Mouse (Mus musculus) hindbrain, embryonic 14.5 days (tissue): ENCODE data around the gene Osbpl11. TPM values are rescaled to one million over a fixed set of nuclear protein-coding genes. Genes with fewer than 3 reads are reported as not detected.

ENCODE experiments used
- polyA plus RNA-seq: library from polyadenylated mRNA; unstranded; fragments of >200 nt; fragmentation: Nextera tagmentation; extraction: Ambion mirVana; gene quantifications from 2 replicates; pipeline ENCODE4 v1.2.1, GENCODE M21; 2014

The Osbpl11 gene
- polyA plus RNA-seq, 1 experiment from 2014 or later: 18.0 TPM

Other genes starting within 250 kb of the Osbpl11 start
- 6.5 and 7.7 TPM in 2 replicates for gene Iqcg, start 128.9 kb upstream of the Osbpl11 start, polyA plus RNA-seq
- gene Rpl35a, start 128.6 kb upstream of the Osbpl11 start, polyA plus RNA-seq: 450 and 532 TPM in 2 replicates
- gene Lmln, start 122.5 kb upstream of the Osbpl11 start, polyA plus RNA-seq: 3.8 and 4.5 TPM in 2 replicates
- 94.9 and 105 TPM in 2 replicates for gene Snx4, start 66.4 kb downstream of the Osbpl11 start, polyA plus RNA-seq
- 42.1 and 49.2 TPM in 2 replicates for gene Zfp148, start 195.8 kb downstream of the Osbpl11 start, polyA plus RNA-seq